Mouse (Mus musculus) G1E (cell line): Measurements from ENCODE around the gene Baz1a. TPM values are rescaled to one million over a fixed set of nuclear protein-coding genes. Genes with fewer than 3 reads are reported as not detected.

Source experiments
- ATAC-seq: 2 replicates; pipeline ENCODE4 v1.8.0; 2016; ENCODE audit warnings: mild to moderate bottlenecking; ENCODE audit not compliant: insufficient number of reproducible peaks, poor library complexity, low FRiP score, severe bottlenecking; ENCODE audit errors: extremely low read depth
- DNase-seq: peaks from one replicate; pipeline ENCODE4 v3.0.0; 2012; ENCODE audit warnings: low spot score
- H3K27me3 ChIP-seq: 2 replicates; pipeline ENCODE4 v1.6.1; 2012; ENCODE audit warnings: mild to moderate bottlenecking, low read length, inconsistent platforms; ENCODE audit not compliant: insufficient read depth
- H3K36me3 ChIP-seq: replicated peaks from 2 replicates; pipeline ENCODE3; 2012; ENCODE audit warnings: mild to moderate bottlenecking, inconsistent platforms
- H3K4me1 ChIP-seq: 2 replicates; pipeline ENCODE4 v1.6.1; 2012; ENCODE audit warnings: low read depth, low read length, inconsistent platforms, mixed read lengths; ENCODE audit not compliant: insufficient read depth
- H3K4me3 ChIP-seq: 2 replicates; pipeline ENCODE4 v1.5.1; 2012; ENCODE audit warnings: low read depth, mild to moderate bottlenecking, inconsistent platforms, low read length, moderate library complexity, mixed read lengths
- H3K9me3 ChIP-seq: replicated peaks from 2 replicates; pipeline ENCODE4 v1.6.1; 2012; ENCODE audit warnings: inconsistent platforms
- CTCF ChIP-seq: IDR thresholded peaks from 2 replicates; pipeline ENCODE4 v1.5.1; 2012; ENCODE audit warnings: low read depth, low read length, inconsistent platforms, mixed read lengths
- GATA1 ChIP-seq: IDR thresholded peaks from 2 replicates; pipeline ENCODE4 v1.6.1; 2012; ENCODE audit warnings: borderline replicate concordance, low read length, inconsistent platforms, mixed read lengths
- GATA2 ChIP-seq: IDR thresholded peaks from 2 replicates; pipeline ENCODE4 v1.6.1; 2012; ENCODE audit warnings: low read depth, low read length, inconsistent platforms, borderline replicate concordance
- POLR2AphosphoS5 ChIP-seq: IDR thresholded peaks from 2 replicates; pipeline ENCODE4 v1.6.1; 2012; ENCODE audit warnings: low read depth, low read length, inconsistent platforms; ENCODE audit not compliant: insufficient replicate concordance
- TAL1 ChIP-seq: conservative IDR thresholded peaks from 2 replicates; pipeline ENCODE4 v1.6.1; 2012; ENCODE audit warnings: low read depth, low read length, inconsistent platforms, mixed read lengths
- polyA plus RNA-seq: library from polyadenylated mRNA; stranded (reverse); fragments of >175 nt; gene quantifications from 2 replicates; pipeline ENCODE4 v1.2.3, GENCODE M21; 2012
- total RNA-seq, 2 experiments: library from RNA; stranded (forward) in 1 of 2; stranded (reverse) in 1 of 2; fragments of 200-1000 nt in 1 of 2; fragments of >200 nt in 1 of 2; fragmentation: Nextera tagmentation in 1 of 2; gene quantifications; 2 replicates each; pipeline ENCODE4 v1.2.3; 2014 to 2017

The Baz1a gene
- total and polyA plus RNA-seq, 3 experiments = 34.1 to 370 (median 174) TPM

- no peak for TF ChIP-seq TAL1
- no peak for TF ChIP-seq GATA2
- TF ChIP-seq CTCF = no peak
- TF ChIP-seq GATA1 = no peak
- TF ChIP-seq POLR2AphosphoS5 = no peak
- Histone ChIP-seq H3K9me3 (no peaks in the 10 kb centered on the region), H3K4me3 (no peak overlapping the region), H3K27me3 (peaks cover 5% of the 10 kb centered on the region), H3K36me3 (no peaks in the 10 kb centered on the region), H3K4me1 (peaks cover 11% of the 10 kb centered on the region)
- ATAC-seq = no peak; the same call in 1 of the 2 replicates
- DNase-seq = no peak
Observed at GRCm38 (mm10) chr12:55027088-55027487, 12.9 kb upstream of the Baz1a start.

- H3K9me3 ChIP-seq = no peaks in the 10 kb centered on the region
- ATAC-seq (no peak), DNase-seq (no peak)
- TF ChIP-seq GATA1 = no peak
- TF ChIP-seq GATA2 = no peak
- no peak for TF ChIP-seq POLR2AphosphoS5
- TF ChIP-seq CTCF = no peak
- no peak for TF ChIP-seq TAL1
- H3K27me3 ChIP-seq = no peaks in the 10 kb centered on the region
- H3K36me3 ChIP-seq = no peaks in the 10 kb centered on the region
- H3K4me3 ChIP-seq = no peak overlapping the region
- H3K4me1 ChIP-seq = peaks cover 21% of the 10 kb centered on the region
Observed at GRCm38 (mm10) chr12:55023284-55023683, 9.1 kb upstream of the Baz1a start.

GRCm38 (mm10) chr12:55019421-55019877 is 5.3 kb upstream of the Baz1a start:
- TF ChIP-seq GATA2 = no peak
- no peak for TF ChIP-seq TAL1
- no peak for TF ChIP-seq POLR2AphosphoS5
- no peak for TF ChIP-seq CTCF
- TF ChIP-seq GATA1 = no peak
- Histone ChIP-seq H3K27me3 (no peaks in the 10 kb centered on the region), H3K9me3 (no peaks in the 10 kb centered on the region), H3K4me1 (peaks cover 31% of the 10 kb centered on the region), H3K36me3 (no peaks in the 10 kb centered on the region), H3K4me3 (no peak overlapping the region)
- DNase-seq (peak; percentile 19), ATAC-seq (no peak)

GRCm38 (mm10) chr12:55017119-55017721 is 3.1 kb upstream of the Baz1a start:
- no peaks in the 10 kb centered on the region for H3K27me3 ChIP-seq
- TF ChIP-seq GATA2 = no peak
- TF ChIP-seq TAL1 = no peak
- TF ChIP-seq GATA1 = no peak
- no peak for TF ChIP-seq POLR2AphosphoS5
- no peak for TF ChIP-seq CTCF
- no peak overlapping the region for H3K4me3 ChIP-seq
- DNase-seq (no peak), ATAC-seq (no peak)
- H3K4me1 ChIP-seq = peaks cover 37% of the 10 kb centered on the region
- no peaks in the 10 kb centered on the region for H3K9me3 ChIP-seq
- H3K36me3 ChIP-seq = no peaks in the 10 kb centered on the region

GRCm38 (mm10) chr12:55016339-55017118 is 2.4 kb upstream of the Baz1a start:
- ATAC-seq (peak; percentile 64), DNase-seq (peak; percentile 23)
- H3K9me3 ChIP-seq = no peaks in the 10 kb centered on the region
- no peaks in the 10 kb centered on the region for H3K27me3 ChIP-seq
- no peaks in the 10 kb centered on the region for H3K36me3 ChIP-seq
- peaks cover 37% of the 10 kb centered on the region for H3K4me1 ChIP-seq
- H3K4me3 ChIP-seq = no peak overlapping the region
- TF ChIP-seq GATA1 (no peak), POLR2AphosphoS5 (no peak)

GRCm38 (mm10) chr12:55015428-55015827 is 1.3 kb upstream of the Baz1a start:
- Histone ChIP-seq H3K4me1 (peaks cover 41% of the 10 kb centered on the region), H3K36me3 (no peaks in the 10 kb centered on the region), H3K9me3 (no peaks in the 10 kb centered on the region), H3K27me3 (no peaks in the 10 kb centered on the region; the same call in 1 of the 2 replicates), H3K4me3 (no peak overlapping the region)
- TF ChIP-seq GATA1 (no peak), CTCF (no peak), TAL1 (no peak), GATA2 (no peak), POLR2AphosphoS5 (no peak)
- DNase-seq (no peak), ATAC-seq (no peak)
